10 mouse cellular contexts compared by ENCODE assay signal in the genomic region with DNA sequence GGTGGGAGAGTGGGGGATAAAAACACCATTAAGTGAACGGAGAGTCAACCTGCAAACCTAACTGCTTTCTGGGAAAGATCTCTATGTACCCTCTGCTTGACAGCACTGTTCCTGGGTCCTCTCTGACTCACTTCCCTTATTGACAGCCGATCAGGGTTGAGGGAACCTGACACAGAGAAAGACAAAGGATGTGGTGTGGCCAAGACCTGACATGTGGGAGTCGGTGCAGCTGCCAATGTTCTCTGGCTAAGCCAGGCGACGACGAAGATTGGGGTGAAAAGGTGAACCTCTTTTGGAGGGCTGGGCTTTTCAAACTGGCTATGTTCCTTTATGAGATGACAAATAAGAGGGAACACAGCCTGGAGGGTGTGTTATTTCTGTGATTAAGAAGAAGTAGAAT.
DNase-seq lines count a peak whose midpoint lies in the region; ATAC-seq lines count a peak whose summit lies in the region.
"Had no signal": no experiment of that assay in that cellular context is flagged by ENCODE, and none has a peak within 500 bp of the region (broad histone marks: within the 10 kb centered on the region; RNA-seq: fewer than 3 reads in every experiment).

No protein-coding gene starts in this region.

- no peak overlapping the region for H3K4me3 ChIP-seq in midbrain, embryonic 16.5 days (ENCODE audit: low read depth, low read length)
- H3K4me3 ChIP-seq in liver, embryonic 11.5 days (ENCODE audit: low read depth, low read length): no peak overlapping the region
- no peak overlapping the region for H3K4me3 ChIP-seq in kidney, embryonic 14.5 days (ENCODE audit: low read length)
- H3K4me3 ChIP-seq: heart, embryonic 15.5 days; midbrain, embryonic 12.5 days had no signal

- peak; percentile 5 for DNase-seq in retina, postnatal 1 day
- DNase-seq in retina, embryonic 14.5 days (ENCODE audit: low spot score): no peak
- peak; percentile 26 for DNase-seq in embryo, embryonic 10.5 days (ENCODE audit: low spot score)
- DNase-seq in lung, postnatal 10 days: peak; percentile 7
- peak; percentile 43 for DNase-seq in thymus, postnatal 14 days
- DNase-seq in liver, embryonic 11.5 days (ENCODE audit: low spot score): no peak

- no peaks in the 10 kb centered on the region for H3K9me3 ChIP-seq in midbrain, embryonic 16.5 days (replicated peaks; ENCODE audit: control insufficient read depth, low read length, poor library complexity, severe bottlenecking)
- no peaks in the 10 kb centered on the region for H3K9me3 ChIP-seq in liver, embryonic 11.5 days (ENCODE audit: control insufficient read depth, low read length)
- no peaks in the 10 kb centered on the region for H3K9me3 ChIP-seq in kidney, embryonic 14.5 days (ENCODE audit: control insufficient read depth, low read length)
- H3K9me3 ChIP-seq: heart, embryonic 15.5 days; midbrain, embryonic 12.5 days had no signal

- no peaks in the 10 kb centered on the region for H3K4me1 ChIP-seq in midbrain, embryonic 16.5 days (ENCODE audit: control insufficient read depth, insufficient read depth, low read length)
- no peaks in the 10 kb centered on the region for H3K4me1 ChIP-seq in liver, embryonic 11.5 days (replicated peaks; ENCODE audit: control insufficient read depth, insufficient read depth, low read length)
- no peaks in the 10 kb centered on the region for H3K4me1 ChIP-seq in kidney, embryonic 14.5 days (ENCODE audit: control insufficient read depth, insufficient read depth, low read length)
- H3K4me1 ChIP-seq: heart, embryonic 15.5 days; midbrain, embryonic 12.5 days had no signal

- H3K36me3 ChIP-seq in midbrain, embryonic 16.5 days (ENCODE audit: control insufficient read depth, insufficient read depth, low read length): no peaks in the 10 kb centered on the region
- no peaks in the 10 kb centered on the region for H3K36me3 ChIP-seq in liver, embryonic 11.5 days (ENCODE audit: control insufficient read depth, insufficient read depth, low read length)
- no peaks in the 10 kb centered on the region for H3K36me3 ChIP-seq in kidney, embryonic 14.5 days (ENCODE audit: control insufficient read depth, insufficient read depth, low read length)
- H3K36me3 ChIP-seq: heart, embryonic 15.5 days; midbrain, embryonic 12.5 days had no signal

- H3K27ac ChIP-seq in midbrain, embryonic 16.5 days (ENCODE audit: low read length): no peak overlapping the region
- H3K27ac ChIP-seq in liver, embryonic 11.5 days (ENCODE audit: low read depth, low read length): no peak overlapping the region
- no peak overlapping the region for H3K27ac ChIP-seq in kidney, embryonic 14.5 days (ENCODE audit: low read depth, low read length)
- H3K27ac ChIP-seq: heart, embryonic 15.5 days; midbrain, embryonic 12.5 days had no signal

- H3K4me2 ChIP-seq in midbrain, embryonic 16.5 days (ENCODE audit: low read length): no peak overlapping the region
- no peak overlapping the region for H3K4me2 ChIP-seq in liver, embryonic 11.5 days
- no peak overlapping the region for H3K4me2 ChIP-seq in kidney, embryonic 14.5 days (replicated peaks; ENCODE audit: low read depth, low read length)
- H3K4me2 ChIP-seq: heart, embryonic 15.5 days; midbrain, embryonic 12.5 days had no signal

- H3K9ac ChIP-seq in midbrain, embryonic 16.5 days (ENCODE audit: low read depth, low read length): no peak overlapping the region
- H3K9ac ChIP-seq in liver, embryonic 11.5 days (ENCODE audit: low read depth, low read length): no peak overlapping the region
- H3K9ac ChIP-seq in kidney, embryonic 14.5 days (ENCODE audit: low read depth, low read length): no peak overlapping the region
- H3K9ac ChIP-seq: heart, embryonic 15.5 days; midbrain, embryonic 12.5 days had no signal

- ATAC-seq in midbrain, embryonic 16.5 days: no peak
- no peak for ATAC-seq in liver, embryonic 11.5 days (replicated peaks; ENCODE audit: low FRiP score)
- ATAC-seq in kidney, embryonic 14.5 days (ENCODE audit: low FRiP score, low TSS enrichment): no peak

- 56% methylated on average over 6 of the region's 6 CpGs for WGBS in midbrain, embryonic 16.5 days
- WGBS in liver, embryonic 11.5 days: 29% methylated on average over 6 of the region's 6 CpGs
- 27% methylated on average over 6 of the region's 6 CpGs for WGBS in kidney, embryonic 14.5 days

- no peaks in the 10 kb centered on the region for H3K27me3 ChIP-seq in midbrain, embryonic 16.5 days (ENCODE audit: control insufficient read depth, insufficient read depth, low read depth, low read length)
- no peaks in the 10 kb centered on the region for H3K27me3 ChIP-seq in liver, embryonic 11.5 days (replicated peaks; ENCODE audit: control insufficient read depth, insufficient read depth, low read length)
- no peaks in the 10 kb centered on the region for H3K27me3 ChIP-seq in kidney, embryonic 14.5 days (ENCODE audit: control insufficient read depth, insufficient read depth, low read length)
- H3K27me3 ChIP-seq: heart, embryonic 15.5 days; midbrain, embryonic 12.5 days had no signal

Comparison
In these comparisons a context has a peak if more than half of its experiments do, and no peak if none do; other contexts are left out.
1. DNase-seq: peak in retina, postnatal 1 day (single experiment), embryo, embryonic 10.5 days (single experiment), lung, postnatal 10 days (single experiment) and thymus, postnatal 14 days (single experiment); none in retina, embryonic 14.5 days (single experiment) and liver, embryonic 11.5 days (single experiment).